Mouse (Mus musculus) midbrain, postnatal 0 days (tissue): ENCODE measurements at regions not wholly inside any gene's neighbourhood (a gene's known extent, or its start where the extent isn't known, plus 50 kb on each side); places are given as distances from the start of the nearest gene placed in this dataset.

Experiments
- ATAC-seq: fragments of 200-750 bp; cut with Nextera tagmentation; 2 replicates; pipeline ENCODE4 v1.8.0; 2017; ENCODE audit warnings: moderate number of reproducible peaks, mild to moderate bottlenecking, moderate TSS enrichment, moderate library complexity; ENCODE audit not compliant: low FRiP score
- DNase-seq: peaks from one replicate; pipeline ENCODE4 v3.0.0-alpha.2; 2015; ENCODE audit warnings: low spot score
- H3K27ac ChIP-seq: fragments of 300-500 bp; sonication (generic); 2 replicates; pipeline ENCODE4 v1.5.1; 2014; ENCODE audit warnings: low read depth, mild to moderate bottlenecking, low read length, mixed read lengths
- H3K27me3 ChIP-seq: fragments of 300-500 bp; sonication (generic); 2 replicates; pipeline ENCODE4 v1.6.1; 2014; ENCODE audit warnings: low read length, control low read depth, mixed read lengths; ENCODE audit not compliant: insufficient read depth
- H3K36me3 ChIP-seq: fragments of 300-500 bp; sonication (generic); 2 replicates; pipeline ENCODE4 v1.6.1; 2014; ENCODE audit warnings: low read length, control low read depth, mixed read lengths; ENCODE audit not compliant: insufficient read depth
- H3K4me1 ChIP-seq: fragments of 300-500 bp; sonication (generic); 2 replicates; pipeline ENCODE4 v1.6.1; 2014; ENCODE audit warnings: mild to moderate bottlenecking, control low read depth, antibody characterized with exemption, low read length, mixed read lengths; ENCODE audit not compliant: insufficient read depth
- H3K4me2 ChIP-seq: fragments of 300-500 bp; sonication (generic); 2 replicates; pipeline ENCODE4 v1.6.1; 2014; ENCODE audit warnings: low read depth, mild to moderate bottlenecking, low read length, mixed read lengths; ENCODE audit not compliant: poor library complexity, severe bottlenecking
- H3K4me3 ChIP-seq: fragments of 300-500 bp; sonication (generic); 2 replicates; pipeline ENCODE4 v1.5.1; 2014; ENCODE audit warnings: low read depth, mild to moderate bottlenecking, low read length, moderate library complexity
- H3K9ac ChIP-seq: fragments of 300-500 bp; sonication (generic); replicated peaks from 2 replicates; pipeline ENCODE4 v1.6.1; 2014; ENCODE audit warnings: mild to moderate bottlenecking, low read length, moderate library complexity, mixed read lengths; ENCODE audit not compliant: poor library complexity, severe bottlenecking
- H3K9me3 ChIP-seq: fragments of 300-500 bp; sonication (generic); 2 replicates; pipeline ENCODE4 v1.6.1; 2016; ENCODE audit warnings: low read length, control low read depth
- CTCF ChIP-seq: IDR thresholded peaks from 2 replicates; pipeline ENCODE4 v1.5.1; 2016; ENCODE audit warnings: antibody characterized with exemption, mild to moderate bottlenecking
- WGBS: fragments of 180-500 bp; shearing (Covaris S2); extraction: QIAGEN DNeasy Blood & Tissue Kit; methylation state at CpG from one replicate; pipeline ENCODE4 v1.1.7; 2014; 5-methylcytosine and 5-hydroxymethylcytosine counted together

DNA sequence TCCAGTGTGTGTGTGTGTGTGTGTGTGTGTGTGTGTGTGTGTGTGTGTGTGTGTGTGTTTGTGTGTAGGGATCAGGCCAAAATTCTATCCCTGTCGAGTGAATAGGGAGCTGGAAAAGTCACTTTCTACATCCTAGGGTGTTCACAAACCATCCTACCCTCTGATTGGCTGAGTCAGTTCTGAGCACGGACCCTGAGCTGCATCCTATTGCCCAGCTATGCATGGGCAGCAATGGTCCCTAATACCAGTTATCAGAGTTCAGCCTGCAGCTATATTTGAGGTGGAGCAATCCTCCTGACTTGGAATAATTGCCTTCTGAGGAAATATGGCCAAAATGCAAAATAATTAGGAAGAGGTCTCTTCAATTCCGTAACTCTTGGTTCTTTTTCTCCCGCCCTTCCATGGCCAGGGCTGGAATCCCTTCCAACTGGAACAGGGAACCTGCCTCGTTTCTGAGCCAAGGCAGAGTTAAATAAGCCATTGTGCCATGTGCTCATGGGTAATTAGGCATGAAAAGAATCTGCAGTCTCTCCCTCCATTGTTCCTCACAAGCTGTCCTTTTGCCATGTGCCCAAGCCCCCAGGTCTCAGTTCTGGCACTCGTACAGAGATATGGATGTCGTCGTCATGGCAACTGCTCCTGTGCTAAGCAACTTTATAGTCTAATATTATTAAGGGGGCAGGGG, 141.5 kb upstream of the Ubash3b start:
- ATAC-seq (peak; percentile 65), DNase-seq (peak; percentile 89)
- 25% methylated on average over 8 of the region's 8 CpGs for WGBS
- Histone ChIP-seq H3K4me3 (no peak overlapping the region), H3K36me3 (no peaks in the 10 kb centered on the region), H3K4me2 (0 out of 2 replicates have a peak overlapping the region, but pooled peaks have one; percentile 3), H3K4me1 (peaks cover 8% of the 10 kb centered on the region; the same call in 1 of the 2 replicates), H3K27me3 (no peaks in the 10 kb centered on the region), H3K27ac (peak overlapping the region; percentile 26; the same call in 1 of the 2 replicates), H3K9me3 (no peaks in the 10 kb centered on the region), H3K9ac (no peak overlapping the region)
- TF ChIP-seq CTCF, result no peak

DNA sequence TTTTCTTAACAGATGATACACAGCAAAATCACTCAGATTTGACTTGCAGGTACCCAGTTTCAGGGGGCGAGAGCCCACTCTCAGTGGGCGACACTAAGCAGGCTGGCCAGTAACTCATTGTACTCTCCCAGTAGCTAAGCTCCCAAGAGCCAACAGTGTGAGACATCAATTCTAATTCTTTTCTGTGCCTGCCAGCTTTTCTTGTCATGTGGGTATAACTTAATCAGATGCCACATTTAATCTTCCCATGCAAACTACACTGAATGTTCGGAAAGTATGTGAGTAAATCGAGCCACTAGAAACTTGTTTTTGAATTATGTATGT, 124.6 kb upstream of the Ubash3b start:
- DNase-seq (peak; percentile 64), ATAC-seq (no peak)
- Histone ChIP-seq H3K27ac (no peak overlapping the region), H3K27me3 (no peaks in the 10 kb centered on the region), H3K36me3 (no peaks in the 10 kb centered on the region), H3K4me1 (no peaks in the 10 kb centered on the region), H3K9me3 (0 out of 2 replicates have a peak, but pooled peaks cover 6% of the 10 kb centered on the region), H3K4me3 (no peak overlapping the region), H3K9ac (no peak overlapping the region), H3K4me2 (no peak overlapping the region)
- no peak for TF ChIP-seq CTCF
- WGBS, result 36% methylated on average over 4 of the region's 4 CpGs

DNA sequence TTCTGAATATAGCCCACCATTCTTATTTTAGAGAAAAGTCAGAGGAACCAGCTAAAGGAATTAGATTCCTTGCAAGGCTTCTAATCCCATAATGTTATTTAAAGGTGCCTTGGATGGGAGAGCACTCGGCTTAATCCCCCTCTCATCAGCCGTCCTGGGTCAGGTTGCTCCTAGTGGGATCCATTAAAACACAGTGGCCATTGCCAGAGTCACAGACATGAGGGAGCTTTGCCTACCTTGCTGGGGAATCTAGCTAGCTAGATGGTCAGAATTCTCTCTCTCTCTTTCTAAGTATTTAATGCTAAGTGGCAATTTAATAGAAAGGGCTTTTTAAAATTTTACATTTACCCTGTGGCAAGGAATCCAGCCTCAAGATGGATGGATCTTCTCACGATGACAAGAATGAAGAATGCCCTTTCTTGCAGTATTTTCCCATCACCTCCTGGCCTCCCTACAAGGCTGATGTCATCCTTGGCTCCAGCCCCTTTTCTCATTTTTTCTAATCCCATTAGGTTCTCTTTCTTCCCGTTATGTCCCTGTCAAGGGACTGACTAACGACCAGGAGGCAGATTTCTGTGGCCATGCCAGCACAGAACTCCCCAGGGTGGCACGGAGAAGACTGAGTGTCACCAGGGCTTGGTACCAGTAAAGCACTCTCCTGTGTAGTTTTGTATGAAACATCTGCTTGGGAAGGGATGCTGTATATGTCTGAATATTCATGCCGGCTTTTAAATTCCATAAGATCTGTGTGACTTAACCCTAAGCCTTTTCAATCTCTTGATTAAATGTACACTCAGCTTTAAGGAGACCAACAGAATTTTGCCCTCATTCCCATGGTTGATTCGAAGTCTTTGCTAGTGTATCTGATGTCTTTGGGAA, 124.0 kb upstream of the Ubash3b start:
- 11% methylated on average over 8 of the region's 8 CpGs for WGBS
- TF ChIP-seq CTCF, result no peak
- H3K36me3 ChIP-seq, result no peaks in the 10 kb centered on the region
- H3K9ac ChIP-seq, result no peak overlapping the region
- 0 out of 2 replicates have a peak, but pooled peaks cover 6% of the 10 kb centered on the region for H3K9me3 ChIP-seq
- no peaks in the 10 kb centered on the region for H3K4me1 ChIP-seq
- no peak overlapping the region for H3K27ac ChIP-seq
- no peak overlapping the region for H3K4me2 ChIP-seq
- DNase-seq (peak; percentile 60), ATAC-seq (0 out of 2 replicates have a peak, but pooled peaks have one; percentile 49)
- H3K4me3 ChIP-seq, result no peak overlapping the region
- no peaks in the 10 kb centered on the region for H3K27me3 ChIP-seq

DNA sequence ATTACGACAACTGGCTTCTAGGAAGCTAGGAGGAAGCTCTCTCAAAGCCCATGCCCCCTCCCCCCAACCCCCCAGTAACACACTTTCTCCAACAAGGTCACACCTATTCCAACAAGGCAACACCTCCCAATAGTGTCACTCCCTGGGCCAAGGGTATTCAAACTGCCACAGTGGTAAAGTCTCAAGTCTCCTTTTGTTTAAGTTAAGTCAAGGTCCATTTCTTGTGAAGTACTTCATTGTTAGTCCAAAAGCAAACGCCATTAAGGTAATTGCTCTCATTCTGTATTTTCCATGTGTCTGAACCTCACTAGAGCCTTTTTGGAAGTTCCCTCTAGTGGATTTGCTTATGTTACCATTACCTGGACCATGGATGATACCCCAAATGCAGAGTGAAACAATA, 116.2 kb upstream of the Ubash3b start:
- Histone ChIP-seq H3K9me3 (no peaks in the 10 kb centered on the region), H3K36me3 (no peaks in the 10 kb centered on the region), H3K27me3 (no peaks in the 10 kb centered on the region), H3K27ac (no peak overlapping the region), H3K4me2 (no peak overlapping the region), H3K4me1 (peaks cover 3% of the 10 kb centered on the region; the same call in 1 of the 2 replicates), H3K9ac (no peak overlapping the region), H3K4me3 (no peak overlapping the region)
- DNase-seq (no peak), ATAC-seq (no peak)
- no peak for TF ChIP-seq CTCF
- WGBS, result 95% methylated on average over 2 of the region's 2 CpGs

GRCm38 (mm10) chr9:41273839-41274271, 112.4 kb upstream of the Ubash3b start:
- Histone ChIP-seq H3K27me3 (no peaks in the 10 kb centered on the region), H3K4me3 (peak overlapping the region; percentile 36), H3K27ac (peak overlapping the region; percentile 89), H3K36me3 (no peaks in the 10 kb centered on the region), H3K9me3 (no peaks in the 10 kb centered on the region), H3K4me1 (peaks cover 3% of the 10 kb centered on the region; the same call in 1 of the 2 replicates), H3K9ac (peak overlapping the region; percentile 61), H3K4me2 (peak overlapping the region; percentile 48)
- peak; percentile 64; the same call in 1 of the 2 replicates for ATAC-seq
- no peak for TF ChIP-seq CTCF
- DNase-seq, result peak; percentile 52
- WGBS, result 4% methylated on average over 13 of the region's 13 CpGs
